Mouse (Mus musculus) G1E (cell line): ENCODE results near the gene Entpd8.

Experiments used
- CTCF ChIP-seq: IDR thresholded peaks from 2 replicates; pipeline ENCODE4 v1.5.1; 2012; ENCODE audit warnings: low read depth, low read length, inconsistent platforms, mixed read lengths
- GATA1 ChIP-seq: IDR thresholded peaks from 2 replicates; pipeline ENCODE4 v1.6.1; 2012; ENCODE audit warnings: borderline replicate concordance, low read length, inconsistent platforms, mixed read lengths
- GATA2 ChIP-seq: IDR thresholded peaks from 2 replicates; pipeline ENCODE4 v1.6.1; 2012; ENCODE audit warnings: low read depth, low read length, inconsistent platforms, borderline replicate concordance
- POLR2AphosphoS5 ChIP-seq: IDR thresholded peaks from 2 replicates; pipeline ENCODE4 v1.6.1; 2012; ENCODE audit warnings: low read depth, low read length, inconsistent platforms; ENCODE audit not compliant: insufficient replicate concordance
- TAL1 ChIP-seq: conservative IDR thresholded peaks from 2 replicates; pipeline ENCODE4 v1.6.1; 2012; ENCODE audit warnings: low read depth, low read length, inconsistent platforms, mixed read lengths

GRCm38 (mm10) chr2:25098005-25098615 is 18.0 kb downstream of the Entpd8 start:
- TF ChIP-seq GATA2 (no peak), TAL1 (no peak), CTCF (no peak), GATA1 (no peak), POLR2AphosphoS5 (no peak)
